Mouse (Mus musculus) adipocyte (in vitro differentiated cells): ENCODE results near the gene Slc11a1.
A peak's percentile ranks its signal among the peaks of the same experiment; 100 is the strongest.
"Not testable (repeated sequence)": the region's sequence is repeated elsewhere in the genome, so short reads cannot be mapped to it uniquely, and the experiment has no call there.

Experiments used
- DNase-seq: peaks from one replicate; pipeline ENCODE4 v3.0.0-alpha.2; 2016; ENCODE audit warnings: low spot score

Slc11a1 gene

DNA sequence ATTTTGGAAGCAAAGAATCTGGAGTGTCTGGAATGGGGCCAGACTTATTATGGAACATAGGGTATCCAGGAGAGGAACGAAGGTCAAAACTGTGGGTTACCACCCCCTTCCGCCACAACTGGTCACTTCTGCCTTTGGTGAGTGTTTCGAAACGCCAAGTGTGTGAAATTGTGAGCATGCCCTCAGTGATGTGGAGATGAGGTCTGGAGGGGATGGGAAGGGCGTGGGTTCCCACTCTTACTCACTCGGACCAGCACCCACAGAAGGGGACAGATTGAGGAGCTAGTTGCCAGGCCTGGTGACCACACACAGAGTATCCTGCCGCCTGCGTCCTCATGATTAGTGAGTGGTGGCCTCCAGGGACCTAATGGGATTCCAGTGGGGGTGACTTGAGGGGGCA lies at the start of gene Slc11a1:
TSS of gene Slc11a1 (plus strand) at position 216 of the 400 bp plus-strand sequence.
- DNase-seq = no peak

- not testable (repeated sequence) for DNase-seq
These were observed 48.1 kb upstream of the Slc11a1 start for GRCm38 (mm10) chr1:74326916-74327315.

GRCm38 (mm10) chr1:74329899-74330431 lies 45.0 kb upstream of the Slc11a1 start:
- no peak for DNase-seq

GRCm38 (mm10) chr1:74331046-74331681 lies 43.8 kb upstream of the Slc11a1 start:
- peak; percentile 56 for DNase-seq

GRCm38 (mm10) chr1:74332241-74332763 lies 42.7 kb upstream of the Slc11a1 start:
- DNase-seq = peak; percentile 33

DNA sequence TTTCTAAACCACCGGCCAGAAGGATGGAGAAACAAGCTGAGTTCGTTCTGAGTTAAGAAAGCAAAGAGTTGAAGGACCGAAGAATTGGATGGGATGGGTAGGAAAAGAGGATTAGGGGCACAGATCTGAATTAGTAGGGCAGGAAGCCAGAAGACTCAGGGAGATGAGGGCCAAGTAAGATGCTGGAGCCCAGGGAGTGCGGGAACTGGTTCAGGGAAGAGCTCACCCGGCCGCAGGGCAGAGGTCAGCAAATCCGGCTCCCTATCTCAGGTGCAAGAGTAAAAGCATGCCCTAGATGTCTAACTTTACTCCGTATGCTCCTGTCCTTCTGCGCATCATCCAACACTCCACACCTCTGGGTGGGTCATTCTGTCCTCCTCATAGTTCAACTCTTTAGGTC lies 42.1 kb upstream of the Slc11a1 start:
- no peak for DNase-seq

DNA sequence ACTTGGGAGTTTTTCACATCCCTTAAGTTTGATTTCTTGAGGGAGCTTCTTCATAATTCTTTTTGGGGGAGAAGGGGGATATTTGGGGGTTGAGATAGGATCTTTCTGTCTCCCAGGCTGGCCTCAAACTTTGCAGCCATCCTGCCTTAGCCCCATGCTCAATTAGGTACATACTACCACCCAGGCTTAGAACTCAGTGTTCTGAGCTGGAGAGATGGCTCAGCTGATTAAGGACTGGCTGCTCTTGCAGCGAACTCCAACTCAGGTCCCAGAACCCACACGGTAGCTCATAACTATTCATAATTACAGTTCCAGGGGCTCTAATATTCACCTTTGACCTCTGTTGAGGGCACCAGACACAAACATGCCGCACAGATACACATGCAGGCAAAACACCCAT lies 40.4 kb upstream of the Slc11a1 start:
- no peak for DNase-seq

DNA sequence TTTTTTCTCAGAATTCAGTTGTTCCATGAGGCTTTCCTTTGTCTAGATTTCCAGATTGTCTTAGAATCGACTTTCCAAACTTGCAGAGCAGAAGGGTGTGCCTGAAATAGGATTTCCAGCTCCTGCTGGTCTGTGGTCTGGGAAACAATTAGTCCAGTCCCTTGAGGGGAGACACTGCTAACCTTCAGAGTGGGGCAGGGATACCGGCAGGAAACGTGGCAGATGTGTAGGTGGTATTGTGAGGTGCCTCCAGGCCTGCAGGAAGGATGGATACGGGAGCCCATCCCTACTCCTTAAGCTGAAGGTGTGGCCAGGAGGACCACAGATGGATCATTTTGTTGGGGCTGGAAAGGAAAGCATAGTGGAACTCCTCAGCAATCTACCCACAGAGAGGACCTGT lies 40.0 kb upstream of the Slc11a1 start:
- DNase-seq = no peak

DNA sequence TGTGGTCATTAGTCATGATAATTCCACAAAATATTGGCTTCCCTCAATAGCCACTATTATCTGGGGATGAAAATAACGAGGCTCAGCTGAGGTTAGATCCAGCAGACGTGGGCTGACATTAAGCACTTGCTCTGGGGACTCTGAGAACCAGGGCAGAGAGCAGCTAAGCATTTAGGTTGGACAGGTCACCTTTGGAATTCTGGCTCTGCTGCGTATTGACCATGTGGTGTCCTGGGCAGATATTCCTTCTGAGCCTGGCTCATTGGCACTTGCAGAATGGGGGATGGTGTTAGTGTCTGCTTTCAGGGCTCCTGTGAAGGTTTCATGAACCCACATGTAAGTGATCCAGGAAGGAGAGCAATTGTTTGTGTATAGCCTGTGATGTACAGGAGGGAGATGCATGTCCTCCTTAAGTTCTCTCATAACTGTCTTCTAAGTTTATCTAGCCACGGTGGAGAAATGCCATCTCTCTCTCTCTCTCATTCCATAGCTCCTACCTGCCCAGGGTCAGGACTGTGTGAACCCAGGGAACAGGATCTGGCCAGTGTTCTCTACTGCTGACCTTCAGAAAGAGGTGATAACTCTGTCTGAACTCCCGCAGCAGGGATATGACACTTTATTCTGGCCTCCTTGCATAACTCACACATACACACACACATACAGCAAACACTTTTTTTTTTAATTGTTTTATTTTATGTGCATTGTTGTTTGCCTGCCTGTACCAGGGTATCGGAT lies 39.4 kb upstream of the Slc11a1 start:
- no peak for DNase-seq

GRCm38 (mm10) chr1:74337241-74337771 lies 37.7 kb upstream of the Slc11a1 start:
- no peak for DNase-seq

DNA sequence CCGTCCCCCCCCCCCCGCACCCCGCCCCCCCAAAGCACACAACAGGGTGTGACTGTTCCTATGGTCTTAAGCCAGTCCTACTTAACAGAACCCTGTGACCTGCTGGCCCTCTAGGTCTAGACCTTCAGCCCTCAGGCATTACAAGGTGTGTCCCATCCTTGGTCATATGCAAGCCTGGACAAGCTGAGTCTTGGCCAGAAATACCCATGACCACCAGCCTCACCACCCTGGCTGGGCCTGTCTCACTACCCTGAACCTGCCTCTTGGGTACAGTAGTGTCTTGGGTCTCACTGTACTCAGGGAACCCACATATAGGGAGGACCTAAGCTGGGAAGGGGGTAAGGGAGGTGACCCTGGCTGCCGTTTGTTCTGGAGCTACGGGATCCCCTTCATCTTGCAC lies 37.0 kb upstream of the Slc11a1 start:
- DNase-seq = no peak

DNA sequence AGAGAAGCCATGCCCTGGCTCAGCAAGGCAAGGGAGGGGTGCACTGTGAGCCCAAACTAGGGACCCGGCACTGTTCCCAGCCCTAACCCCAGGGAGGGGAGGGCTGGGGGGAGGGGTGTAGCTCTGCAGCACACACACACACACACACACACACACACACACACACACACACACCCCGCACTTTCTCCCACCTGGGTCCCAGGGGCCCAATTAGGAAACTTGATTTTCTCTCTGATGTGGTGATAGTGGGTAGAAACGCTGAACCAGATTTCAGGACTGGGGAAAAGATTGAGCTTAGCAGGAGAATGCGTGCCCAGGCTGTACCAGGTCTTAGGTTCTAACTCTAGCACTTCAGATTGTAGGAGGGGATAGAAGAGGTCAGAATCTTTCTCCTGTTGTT lies 36.4 kb upstream of the Slc11a1 start:
- no peak for DNase-seq

- no peak for DNase-seq
These were observed 35.1 kb upstream of the Slc11a1 start for GRCm38 (mm10) chr1:74339917-74340316.

GRCm38 (mm10) chr1:74340361-74340764 lies 34.6 kb upstream of the Slc11a1 start:
- peak; percentile 82 for DNase-seq

- not testable (repeated sequence) for DNase-seq
These were observed 34.0 kb upstream of the Slc11a1 start for GRCm38 (mm10) chr1:74340992-74341391.

DNA sequence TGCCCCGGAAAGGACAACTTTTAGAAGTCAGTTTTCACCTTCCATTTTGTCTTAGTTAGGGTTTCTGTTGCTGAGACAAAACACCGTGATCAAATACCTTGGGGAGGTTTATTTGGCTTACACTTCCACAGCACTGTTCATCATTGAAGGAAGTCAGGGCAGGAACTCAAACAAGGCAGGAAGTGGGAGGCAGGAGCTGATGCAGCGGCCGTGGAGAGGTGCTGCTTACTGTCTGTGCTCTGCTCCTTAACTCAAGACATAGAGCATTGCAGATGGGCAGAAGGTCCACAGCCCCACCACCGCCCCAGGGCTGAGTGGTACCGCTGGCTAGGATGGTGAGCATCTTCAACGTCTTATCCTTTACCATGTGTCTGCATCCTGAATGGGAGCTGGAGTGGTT lies 33.1 kb upstream of the Slc11a1 start:
- DNase-seq = no peak

DNA sequence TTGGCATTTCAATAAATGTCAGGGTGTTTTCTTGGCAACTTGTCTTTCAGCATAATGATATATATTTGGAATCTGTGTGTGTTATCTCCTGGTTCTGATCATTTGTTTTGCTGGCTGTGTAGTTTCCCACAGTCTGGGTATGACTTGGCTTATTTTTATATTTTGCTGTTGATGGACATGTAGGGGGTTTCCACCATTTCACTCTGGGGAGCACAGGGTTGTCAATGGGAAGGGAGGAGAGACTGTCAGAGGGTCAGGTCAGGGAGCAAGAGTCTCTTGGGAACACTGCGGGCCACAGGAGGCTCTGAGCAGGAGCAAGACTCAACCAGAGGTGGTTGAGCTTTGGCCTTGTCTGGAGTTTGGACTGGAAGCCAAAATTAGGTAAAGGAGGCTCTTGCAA lies 32.7 kb upstream of the Slc11a1 start:
- no peak for DNase-seq

GRCm38 (mm10) chr1:74343161-74343560 lies 31.8 kb upstream of the Slc11a1 start:
- no peak for DNase-seq

DNA sequence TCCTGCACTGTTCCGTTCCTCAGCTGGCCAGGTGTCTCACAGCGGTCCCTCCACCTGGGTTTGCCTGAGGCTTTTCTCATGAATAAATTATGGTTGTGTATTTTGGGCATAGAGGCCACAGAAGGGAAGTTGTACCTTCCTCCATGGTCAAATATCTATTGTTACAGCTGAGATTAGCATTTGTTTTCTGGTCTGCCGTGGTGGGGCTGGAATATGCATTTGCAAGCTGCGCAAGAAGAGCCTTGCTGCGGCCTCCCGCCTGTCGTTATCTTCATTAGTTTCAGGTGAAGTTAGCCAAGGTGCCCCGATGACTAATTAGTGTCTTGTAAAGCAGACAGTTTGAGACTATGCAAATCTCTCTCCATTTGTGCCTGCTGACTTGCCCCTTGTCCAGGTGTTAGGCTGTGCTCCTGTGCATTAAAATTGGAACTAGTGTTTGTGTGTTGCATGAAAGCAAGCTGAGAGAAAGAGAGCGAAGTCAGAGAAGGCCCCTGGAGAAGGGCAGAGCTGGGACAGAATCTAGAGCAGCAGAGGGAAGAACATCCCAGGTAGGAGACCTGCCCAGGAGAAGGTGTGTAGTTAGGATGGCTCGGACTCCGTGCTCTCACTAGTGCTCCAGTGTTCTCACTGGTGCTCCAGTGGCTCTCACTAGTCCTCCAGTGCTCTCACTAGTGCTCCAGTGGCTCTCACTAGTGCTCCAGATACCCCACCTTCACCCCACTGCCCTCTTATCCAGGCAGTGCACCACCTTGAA lies 30.7 kb upstream of the Slc11a1 start:
- DNase-seq = no peak

DNA sequence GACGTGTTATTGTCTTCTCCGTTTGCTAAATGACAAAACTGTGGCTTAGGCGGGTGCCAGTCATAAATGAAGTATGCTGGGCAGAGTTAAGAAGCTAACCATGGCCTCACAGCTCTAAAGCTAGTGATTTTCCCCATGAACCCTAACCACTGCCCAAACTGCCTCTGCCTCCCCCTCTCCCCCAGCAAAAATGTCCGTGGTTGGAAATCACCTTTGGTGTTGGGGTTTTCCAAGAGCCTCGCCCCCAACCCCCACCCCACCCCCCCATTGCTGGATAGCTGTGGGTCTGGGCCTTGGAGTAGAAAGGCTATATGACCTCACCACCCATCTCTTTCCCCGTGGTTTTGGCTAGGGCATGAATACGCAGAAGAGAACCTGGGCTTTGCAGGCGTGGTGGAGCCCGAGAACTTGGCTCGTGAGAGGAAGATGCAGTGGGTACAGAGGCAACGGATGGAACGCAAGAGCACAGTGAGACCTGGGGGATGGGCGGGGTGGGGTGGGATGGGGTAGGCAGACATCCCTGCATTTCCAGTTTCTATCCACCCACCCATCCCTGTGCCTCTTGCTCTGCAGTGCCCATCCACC lies 23.7 kb upstream of the Slc11a1 start:
- no peak for DNase-seq

DNA sequence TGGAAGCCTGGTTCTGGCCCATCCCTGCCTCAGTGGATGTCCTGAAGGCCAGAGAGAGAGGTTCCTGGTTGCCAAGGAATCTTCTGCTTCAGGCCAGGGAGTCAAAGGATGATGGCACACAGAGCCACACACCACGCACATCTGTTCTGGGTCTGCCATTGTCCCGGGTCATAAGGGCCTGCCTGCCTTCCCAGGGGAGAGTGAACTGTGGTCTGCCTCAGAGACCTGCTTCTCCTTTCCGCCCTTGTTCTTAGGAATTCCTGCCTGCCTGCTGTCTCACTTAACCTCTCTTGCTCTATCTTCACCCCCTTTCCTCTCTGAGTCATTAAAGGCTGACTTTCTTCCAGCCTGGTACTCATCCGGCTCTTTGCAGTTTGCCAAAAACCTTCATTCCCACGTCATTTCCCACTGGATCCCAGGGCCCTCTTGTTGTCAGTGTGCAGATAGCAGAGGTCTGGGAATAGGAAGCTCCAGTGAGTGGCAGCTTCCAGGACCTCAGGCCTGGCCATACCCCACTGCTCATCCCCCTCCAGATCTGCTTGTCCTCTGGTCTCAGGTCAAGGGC lies 22.4 kb upstream of the Slc11a1 start:
- no peak for DNase-seq
